Mouse (Mus musculus) intestine, embryonic 14.5 days (tissue): ENCODE measurements around the gene Grb2. TPM values are rescaled to one million over a fixed set of nuclear protein-coding genes. Genes with fewer than 3 reads are reported as not detected.

Source experiments
- ATAC-seq: fragments of 200-750 bp; cut with Nextera tagmentation; replicated peaks from 2 replicates; pipeline ENCODE4 v1.8.0; 2017; ENCODE audit warnings: low read depth, moderate number of reproducible peaks, moderate TSS enrichment, moderate library complexity; ENCODE audit not compliant: low FRiP score, low TSS enrichment
- DNase-seq: peaks from one replicate; pipeline ENCODE4 v3.0.0-alpha.2; 2018; ENCODE audit warnings: low spot score
- H3K27ac ChIP-seq: fragments of 300-500 bp; sonication (generic); 2 replicates; pipeline ENCODE4 v1.5.1; 2014; ENCODE audit warnings: low read depth, mild to moderate bottlenecking, control low read depth
- H3K27me3 ChIP-seq: fragments of 300-500 bp; sonication (generic); replicated peaks from 2 replicates; pipeline ENCODE4 v1.6.1; 2014; ENCODE audit warnings: low read length, control low read depth; ENCODE audit not compliant: control insufficient read depth, insufficient read depth
- H3K36me3 ChIP-seq: fragments of 300-500 bp; sonication (generic); 2 replicates; pipeline ENCODE4 v1.6.1; 2014; ENCODE audit warnings: low read length, control low read depth; ENCODE audit not compliant: control insufficient read depth, insufficient read depth
- H3K4me1 ChIP-seq: fragments of 300-500 bp; sonication (generic); replicated peaks from 2 replicates; pipeline ENCODE4 v1.6.1; 2014; ENCODE audit warnings: low read length, control low read depth, mixed read lengths; ENCODE audit not compliant: control insufficient read depth, insufficient read depth
- H3K4me2 ChIP-seq: fragments of 300-500 bp; sonication (generic); 2 replicates; pipeline ENCODE4 v1.6.1; 2014; ENCODE audit warnings: low read length
- H3K4me3 ChIP-seq: fragments of 300-500 bp; sonication (generic); 2 replicates; pipeline ENCODE4 v1.5.1; 2014; ENCODE audit warnings: low read depth, low read length, control low read depth, mixed read lengths
- H3K9ac ChIP-seq: fragments of 300-500 bp; sonication (generic); 2 replicates; pipeline ENCODE4 v1.6.1; 2014; ENCODE audit warnings: mild to moderate bottlenecking, low read length
- H3K9me3 ChIP-seq: fragments of 300-500 bp; sonication (generic); 2 replicates; pipeline ENCODE4 v1.6.1; 2016; ENCODE audit warnings: low read length, control low read depth; ENCODE audit not compliant: control insufficient read depth
- WGBS: fragments of 180-500 bp; shearing (Covaris S2); extraction: QIAGEN DNeasy Blood & Tissue Kit; methylation state at CpG from one replicate; pipeline ENCODE4 v1.1.7; 2014; 5-methylcytosine and 5-hydroxymethylcytosine counted together
- polyA plus RNA-seq: library from polyadenylated mRNA; unstranded; fragments of >200 nt; fragmentation: Nextera tagmentation; extraction: Ambion mirVana; gene quantifications from 2 replicates; pipeline ENCODE4 v1.2.1, GENCODE M21; 2014

Gene Grb2
- polyA plus RNA-seq, 1 experiment from 2014 or later = 52.3 TPM

- ATAC-seq (no peak), DNase-seq (no peak)
- H3K4me3 ChIP-seq = no peak overlapping the region
- H3K4me1 ChIP-seq = peaks cover 11% of the 10 kb centered on the region; the same call in 1 of the 2 replicates
- H3K9me3 ChIP-seq = no peaks in the 10 kb centered on the region
- H3K4me2 ChIP-seq = no peak overlapping the region
- 84% methylated on average over 9 of the region's 9 CpGs for whole genome bisulfite sequencing
- no peak overlapping the region for H3K27ac ChIP-seq
- H3K27me3 ChIP-seq = no peaks in the 10 kb centered on the region
- H3K36me3 ChIP-seq = peaks cover 16% of the 10 kb centered on the region
- no peak overlapping the region for H3K9ac ChIP-seq
Measured at GRCm38 (mm10) chr11:115674235-115674865, 34.0 kb downstream of the Grb2 start.

GRCm38 (mm10) chr11:115673471-115674234, 34.7 kb downstream of the Grb2 start:
- ATAC-seq = no peak
- H3K27ac ChIP-seq = no peak overlapping the region
- H3K9ac ChIP-seq = no peak overlapping the region
- H3K4me2 ChIP-seq = no peak overlapping the region
- no peak overlapping the region for H3K4me3 ChIP-seq
- H3K27me3 ChIP-seq = no peaks in the 10 kb centered on the region
- no peaks in the 10 kb centered on the region for H3K9me3 ChIP-seq
- peaks cover 11% of the 10 kb centered on the region for H3K36me3 ChIP-seq
- H3K4me1 ChIP-seq = peaks cover 11% of the 10 kb centered on the region; the same call in 1 of the 2 replicates
- no peak for DNase-seq
- 86% methylated on average over 9 of the region's 9 CpGs for WGBS

- H3K4me3 ChIP-seq = no peak overlapping the region
- H3K4me2 ChIP-seq = no peak overlapping the region
- no peak for ATAC-seq
- H3K27me3 ChIP-seq = no peaks in the 10 kb centered on the region
- no peak for DNase-seq
- no peak overlapping the region for H3K27ac ChIP-seq
- WGBS = 85% methylated on average over 7 of the region's 7 CpGs
- no peaks in the 10 kb centered on the region for H3K9me3 ChIP-seq
- H3K4me1 ChIP-seq = peaks cover 11% of the 10 kb centered on the region; the same call in 1 of the 2 replicates
- no peak overlapping the region for H3K9ac ChIP-seq
- H3K36me3 ChIP-seq = peaks cover 2% of the 10 kb centered on the region; the same call in 1 of the 2 replicates
Measured at GRCm38 (mm10) chr11:115672226-115672987, 36.0 kb downstream of the Grb2 start.

DNA sequence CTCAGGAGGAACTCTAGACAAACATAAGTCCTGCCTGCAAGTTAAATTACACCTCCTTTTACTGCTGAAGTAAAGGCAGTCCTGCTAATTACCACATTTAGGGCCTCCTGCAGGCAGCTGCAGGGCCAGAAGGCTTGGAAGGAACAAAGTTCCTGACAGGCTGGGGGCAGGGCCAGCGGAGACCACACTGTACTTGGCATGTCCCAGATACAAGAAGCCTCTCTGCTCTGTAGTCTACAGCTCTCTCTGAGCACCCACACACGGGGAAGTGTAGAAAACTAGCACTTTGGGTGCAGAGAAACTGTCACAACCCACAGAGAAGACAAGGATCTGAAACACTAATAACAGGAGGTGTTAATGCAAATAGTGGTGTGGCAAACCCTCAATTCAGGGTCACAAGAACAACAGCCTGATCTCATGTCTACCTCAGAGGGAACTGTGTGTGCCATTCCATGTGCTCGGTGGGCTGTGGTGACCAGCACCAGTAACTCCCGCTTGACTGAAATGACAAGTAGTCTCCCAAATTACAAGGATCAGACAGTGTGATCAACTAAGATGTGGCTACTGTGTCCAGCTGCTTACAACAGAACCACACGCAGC, 37.8 kb downstream of the Grb2 start:
- Histone ChIP-seq H3K4me2 (no peak overlapping the region), H3K9ac (no peak overlapping the region), H3K9me3 (no peaks in the 10 kb centered on the region), H3K36me3 (no peaks in the 10 kb centered on the region), H3K4me3 (no peak overlapping the region), H3K27me3 (no peaks in the 10 kb centered on the region), H3K27ac (no peak overlapping the region), H3K4me1 (peaks cover 11% of the 10 kb centered on the region; the same call in 1 of the 2 replicates)
- WGBS = 26% methylated on average over 5 of the region's 5 CpGs
- no peak for ATAC-seq
- DNase-seq = no peak

DNA sequence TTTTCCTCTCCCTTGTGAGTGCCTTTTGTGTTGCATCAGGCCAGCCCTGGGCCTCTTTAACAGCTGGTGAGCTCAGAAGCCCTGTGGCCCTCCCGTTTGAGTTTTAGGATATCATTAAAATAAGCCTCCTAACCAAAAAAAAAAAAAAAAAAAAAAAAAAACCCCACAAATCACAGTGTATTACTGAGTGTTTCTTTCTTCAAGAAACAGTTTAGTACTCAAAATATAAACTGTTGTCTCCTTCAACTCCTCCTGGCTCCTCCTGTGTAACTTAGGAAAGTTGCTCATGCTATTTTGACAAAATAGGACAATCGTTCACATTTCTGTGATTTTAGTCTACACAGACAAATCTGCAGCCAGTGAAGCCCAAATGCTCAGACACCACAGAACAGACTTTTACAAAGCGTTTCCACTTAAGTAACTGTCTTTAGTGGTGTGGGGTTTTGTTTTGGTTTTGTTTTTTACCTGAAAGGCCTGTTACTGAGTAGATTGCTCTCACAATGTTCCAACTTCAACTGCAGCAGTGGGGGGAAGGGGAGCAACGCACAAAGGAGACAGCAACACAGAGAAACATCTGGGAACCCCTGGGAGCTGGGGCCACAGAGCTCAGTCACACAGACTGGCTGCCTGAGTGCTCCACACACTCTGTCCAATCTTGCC, 44.6 kb downstream of the Grb2 start:
- Histone ChIP-seq H3K9me3 (no peaks in the 10 kb centered on the region), H3K9ac (no peak overlapping the region), H3K27me3 (no peaks in the 10 kb centered on the region), H3K4me1 (no peaks in the 10 kb centered on the region), H3K36me3 (no peaks in the 10 kb centered on the region), H3K4me3 (no peak overlapping the region), H3K27ac (no peak overlapping the region), H3K4me2 (no peak overlapping the region)
- DNase-seq = no peak
- no peak for ATAC-seq
- 76% methylated on average over 4 of the region's 4 CpGs for WGBS

DNA sequence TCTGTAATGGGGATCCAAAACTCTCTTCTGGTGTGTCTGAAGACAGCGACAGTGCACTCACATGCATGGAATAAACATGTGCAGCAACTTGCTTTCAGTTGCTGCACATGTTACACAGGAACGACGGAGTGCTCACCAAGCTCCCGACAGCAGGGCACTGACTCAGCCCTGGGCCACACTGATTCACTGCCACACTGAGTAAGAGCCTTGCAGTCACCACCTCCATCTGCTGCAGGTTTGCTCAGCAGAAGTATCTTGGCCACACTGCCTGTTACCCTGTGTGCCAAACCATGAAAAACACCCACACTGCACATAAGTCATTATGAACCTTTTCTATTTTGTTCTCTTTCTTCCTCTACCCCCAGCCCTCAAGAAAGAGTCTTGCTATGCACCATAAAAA, 48.0 kb downstream of the Grb2 start:
- H3K36me3 ChIP-seq = no peaks in the 10 kb centered on the region
- H3K4me3 ChIP-seq = no peak overlapping the region
- WGBS = 93% methylated on average over 4 of the region's 4 CpGs

DNA sequence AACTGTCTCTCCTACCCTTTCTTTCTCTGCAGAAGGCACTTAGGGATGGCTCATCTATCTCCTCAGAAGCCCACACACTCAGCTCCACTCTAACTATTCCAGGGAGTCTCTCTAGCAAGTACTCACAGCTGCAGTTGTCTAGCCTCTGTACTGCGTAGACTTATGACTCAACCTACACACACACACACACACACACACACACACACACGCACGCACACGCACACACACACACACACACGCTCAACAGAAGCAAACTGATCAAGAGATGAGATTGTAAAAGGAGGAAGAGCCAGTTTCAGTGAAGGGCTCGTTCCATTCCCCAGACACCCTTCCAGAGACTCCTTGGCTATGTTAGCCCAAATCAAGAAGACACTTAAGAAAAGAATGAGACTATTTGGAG, 49.9 kb downstream of the Grb2 start:
- Histone ChIP-seq H3K36me3 (peaks cover 7% of the 10 kb centered on the region; the same call in 1 of the 2 replicates), H3K4me3 (no peak overlapping the region), H3K4me1 (no peaks in the 10 kb centered on the region), H3K9me3 (no peaks in the 10 kb centered on the region), H3K27ac (no peak overlapping the region), H3K27me3 (no peaks in the 10 kb centered on the region), H3K9ac (no peak overlapping the region), H3K4me2 (no peak overlapping the region)
- ATAC-seq = no peak
- 89% methylated on average over 6 of the region's 6 CpGs for WGBS
- DNase-seq = no peak

More for the DNA sequence above, 48.0 kb downstream of the Grb2 start:
- Histone ChIP-seq H3K4me1 (no peaks in the 10 kb centered on the region), H3K9ac (no peak overlapping the region), H3K27me3 (no peaks in the 10 kb centered on the region), H3K27ac (no peak overlapping the region), H3K4me2 (no peak overlapping the region), H3K9me3 (no peaks in the 10 kb centered on the region)
- no peak for ATAC-seq
- no peak for DNase-seq

GRCm38 (mm10) chr11:115654128-115654527, 54.3 kb downstream of the Grb2 start:
- 75% methylated on average over 2 of the region's 2 CpGs for WGBS
- Histone ChIP-seq H3K4me1 (no peaks in the 10 kb centered on the region), H3K9me3 (no peaks in the 10 kb centered on the region), H3K27ac (no peak overlapping the region), H3K9ac (no peak overlapping the region), H3K4me3 (no peak overlapping the region), H3K4me2 (no peak overlapping the region), H3K27me3 (no peaks in the 10 kb centered on the region), H3K36me3 (peaks cover 28% of the 10 kb centered on the region; the same call in 1 of the 2 replicates)
- no peak for ATAC-seq
- DNase-seq = no peak
